Mouse (Mus musculus): ENCODE measurements around the gene Astn2. TPM values are rescaled to one million over a fixed set of nuclear protein-coding genes. Genes with fewer than 3 reads are reported as not detected.

The Astn2 gene
- total and polyA plus RNA-seq, 3 experiments, result 0.50 to 0.90 (median 0.78) TPM

GRCm38 (mm10) chr4:66057161-66057560 is 347.2 kb downstream of the Astn2 start:
- H3K79me2 ChIP-seq (replicated peaks; ENCODE audit: control insufficient read depth, insufficient read depth, low read length), result no peaks in the 10 kb centered on the region
- H3K36me3 ChIP-seq (ENCODE audit: control insufficient read depth, insufficient read depth, low read length), result no peaks in the 10 kb centered on the region
- DNase-seq, result no peak
- intact Hi-C loops (cut with DNase I), result no loop called here
- TF ChIP-seq POLR2A (IDR thresholded peaks at IDR 0.05; ENCODE audit: insufficient read depth, low read depth, low read length), result no peak
- H3K27me3 ChIP-seq (ENCODE audit: control insufficient read depth, insufficient read depth, low read length), result no peaks in the 10 kb centered on the region
- no peak overlapping the region for H3K9ac ChIP-seq (ENCODE audit: low read depth, low read length)
- H3K4me3 ChIP-seq, result no peak overlapping the region
- H3K4me1 ChIP-seq (ENCODE audit: control insufficient read depth, insufficient read depth, low read length), result no peaks in the 10 kb centered on the region; the same call in 1 of the 2 replicates
- H3K27ac ChIP-seq, result no peak overlapping the region

GRCm38 (mm10) chr4:66055690-66056089 is 348.7 kb downstream of the Astn2 start:
- WGBS, result 74% methylated on average over 4 of the region's 4 CpGs
- no peak overlapping the region for H3K4me3 ChIP-seq
- H3K36me3 ChIP-seq (ENCODE audit: control insufficient read depth, insufficient read depth, low read length), result no peaks in the 10 kb centered on the region
- DNase-seq, result no peak
- no peak overlapping the region for H3K9ac ChIP-seq (ENCODE audit: low read depth, low read length)
- no peaks in the 10 kb centered on the region; the same call in 1 of the 2 replicates for H3K4me1 ChIP-seq (ENCODE audit: control insufficient read depth, insufficient read depth, low read length)
- TF ChIP-seq POLR2A (IDR thresholded peaks at IDR 0.05; ENCODE audit: insufficient read depth, low read depth, low read length), result no peak
- TF ChIP-seq CTCF (IDR thresholded peaks at IDR 0.05), result no peak
- TF ChIP-seq EP300 (IDR thresholded peaks at IDR 0.05; ENCODE audit: insufficient read depth, low read depth, low read length), result no peak
- intact Hi-C loops (cut with DNase I), result no loop called here
- no peaks in the 10 kb centered on the region for H3K79me2 ChIP-seq (replicated peaks; ENCODE audit: control insufficient read depth, insufficient read depth, low read length)
- H3K27ac ChIP-seq, result no peak overlapping the region
- no peaks in the 10 kb centered on the region for H3K27me3 ChIP-seq (ENCODE audit: control insufficient read depth, insufficient read depth, low read length)

GRCm38 (mm10) chr4:66043014-66043672 is 361.3 kb downstream of the Astn2 start:
- no peaks in the 10 kb centered on the region for H3K79me2 ChIP-seq (replicated peaks; ENCODE audit: control insufficient read depth, insufficient read depth, low read length)
- H3K27me3 ChIP-seq (ENCODE audit: control insufficient read depth, insufficient read depth, low read length), result no peaks in the 10 kb centered on the region
- no peak overlapping the region for H3K27ac ChIP-seq
- H3K4me1 ChIP-seq (ENCODE audit: control insufficient read depth, insufficient read depth, low read length), result no peaks in the 10 kb centered on the region
- intact Hi-C loops (cut with DNase I), result no loop called here
- WGBS, result 82% methylated on average over 3 of the region's 3 CpGs
- TF ChIP-seq CTCF (IDR thresholded peaks at IDR 0.05) (no peak), POLR2A (IDR thresholded peaks at IDR 0.05; ENCODE audit: insufficient read depth, low read depth, low read length) (no peak), EP300 (IDR thresholded peaks at IDR 0.05; ENCODE audit: insufficient read depth, low read depth, low read length) (no peak)
- H3K9ac ChIP-seq (ENCODE audit: low read depth, low read length), result no peak overlapping the region
- H3K36me3 ChIP-seq (ENCODE audit: control insufficient read depth, insufficient read depth, low read length), result no peaks in the 10 kb centered on the region
- no peak overlapping the region for H3K4me3 ChIP-seq
- no peak for DNase-seq

GRCm38 (mm10) chr4:66033826-66034225 is 370.6 kb downstream of the Astn2 start:
- DNase-seq, result no peak
- no peaks in the 10 kb centered on the region for H3K27me3 ChIP-seq (ENCODE audit: control insufficient read depth, insufficient read depth, low read length)
- no peaks in the 10 kb centered on the region for H3K79me2 ChIP-seq (replicated peaks; ENCODE audit: control insufficient read depth, insufficient read depth, low read length)
- no peak overlapping the region for H3K4me3 ChIP-seq
- no peak overlapping the region for H3K9ac ChIP-seq (ENCODE audit: low read depth, low read length)
- no peaks in the 10 kb centered on the region for H3K4me1 ChIP-seq (ENCODE audit: control insufficient read depth, insufficient read depth, low read length)
- TF ChIP-seq POLR2A (IDR thresholded peaks at IDR 0.05; ENCODE audit: insufficient read depth, low read depth, low read length) (no peak), CTCF (IDR thresholded peaks at IDR 0.05) (peak; percentile 48)
- no peaks in the 10 kb centered on the region for H3K36me3 ChIP-seq (ENCODE audit: control insufficient read depth, insufficient read depth, low read length)
- 74% methylated on average over 3 of the region's 3 CpGs for WGBS
- H3K27ac ChIP-seq, result no peak overlapping the region
- intact Hi-C loops (cut with DNase I), result no loop called here

GRCm38 (mm10) chr4:66031320-66031870 is 373.0 kb downstream of the Astn2 start:
- Histone ChIP-seq H3K36me3 (ENCODE audit: control insufficient read depth, insufficient read depth, low read length) (no peaks in the 10 kb centered on the region), H3K4me1 (ENCODE audit: control insufficient read depth, insufficient read depth, low read length) (no peaks in the 10 kb centered on the region), H3K27ac (no peak overlapping the region), H3K27me3 (ENCODE audit: control insufficient read depth, insufficient read depth, low read length) (no peaks in the 10 kb centered on the region), H3K9ac (ENCODE audit: low read depth, low read length) (no peak overlapping the region), H3K4me3 (no peak overlapping the region), H3K79me2 (replicated peaks; ENCODE audit: control insufficient read depth, insufficient read depth, low read length) (no peaks in the 10 kb centered on the region)
- no peak for DNase-seq
- intact Hi-C loops (cut with DNase I), result no loop called here
- TF ChIP-seq POLR2A (IDR thresholded peaks at IDR 0.05; ENCODE audit: insufficient read depth, low read depth, low read length) (no peak), EP300 (IDR thresholded peaks at IDR 0.05; ENCODE audit: insufficient read depth, low read depth, low read length) (no peak), CTCF (IDR thresholded peaks at IDR 0.05) (no peak)
- 59% methylated on average over 9 of the region's 9 CpGs for WGBS

- no peak overlapping the region for H3K27ac ChIP-seq
- intact Hi-C loops (cut with DNase I), result loop anchor here (10.0 kb wide), 2 partner anchors 125 to 215 kb away; no protein-coding TSS in a partner anchor
- no peak for DNase-seq
- TF ChIP-seq EP300 (IDR thresholded peaks at IDR 0.05; ENCODE audit: insufficient read depth, low read depth, low read length) (no peak), CTCF (IDR thresholded peaks at IDR 0.05) (no peak), POLR2A (IDR thresholded peaks at IDR 0.05; ENCODE audit: insufficient read depth, low read depth, low read length) (no peak)
- H3K4me3 ChIP-seq, result no peak overlapping the region
- no peaks in the 10 kb centered on the region for H3K4me1 ChIP-seq (ENCODE audit: control insufficient read depth, insufficient read depth, low read length)
- H3K27me3 ChIP-seq (ENCODE audit: control insufficient read depth, insufficient read depth, low read length), result no peaks in the 10 kb centered on the region
- 72% methylated on average over 4 of the region's 4 CpGs for WGBS
- no peaks in the 10 kb centered on the region for H3K79me2 ChIP-seq (replicated peaks; ENCODE audit: control insufficient read depth, insufficient read depth, low read length)
- no peaks in the 10 kb centered on the region for H3K36me3 ChIP-seq (ENCODE audit: control insufficient read depth, insufficient read depth, low read length)
- no peak overlapping the region for H3K9ac ChIP-seq (ENCODE audit: low read depth, low read length)
Measured at GRCm38 (mm10) chr4:66029901-66030300, 374.5 kb downstream of the Astn2 start.

Data from heart, adult 2 months (tissue).